ENCODE assay signal across 12 mouse cellular contexts in genomic region chr3:118443742-118444332, GRCm38 (mm10).
DNase-seq lines count a peak whose midpoint lies in the region; ATAC-seq and TF ChIP-seq lines count a peak whose summit lies in the region.
"Had no signal": no experiment of that assay in that cellular context is flagged by ENCODE, and none has a peak within 500 bp of the region (broad histone marks: within the 10 kb centered on the region; RNA-seq: fewer than 3 reads in every experiment).

No protein-coding gene starts in this region.

- H3K9me3 ChIP-seq in embryonic facial prominence, embryonic 13.5 days: no peaks in the 10 kb centered on the region
- no peaks in the 10 kb centered on the region for H3K9me3 ChIP-seq in embryonic facial prominence, embryonic 10.5 days
- no peaks in the 10 kb centered on the region for H3K9me3 ChIP-seq in lung, embryonic 16.5 days (ENCODE audit: control insufficient read depth, low read length)
- no peaks in the 10 kb centered on the region for H3K9me3 ChIP-seq in forebrain, embryonic 14.5 days (replicated peaks; ENCODE audit: control insufficient read depth, low read length)
- no peaks in the 10 kb centered on the region for H3K9me3 ChIP-seq in midbrain, embryonic 15.5 days
- H3K9me3 ChIP-seq: embryonic facial prominence, embryonic 12.5 days; heart, embryonic 10.5 days; liver, embryonic 12.5 days had no signal

- no peak overlapping the region for H3K9ac ChIP-seq in embryonic facial prominence, embryonic 13.5 days
- no peak overlapping the region for H3K9ac ChIP-seq in lung, embryonic 16.5 days (ENCODE audit: low read length)
- H3K9ac ChIP-seq in forebrain, embryonic 14.5 days (ENCODE audit: low read length): no peak overlapping the region
- no peak overlapping the region for H3K9ac ChIP-seq in midbrain, embryonic 15.5 days
- H3K9ac ChIP-seq: embryonic facial prominence, embryonic 12.5 days; liver, embryonic 12.5 days had no signal

- ATAC-seq in embryonic facial prominence, embryonic 13.5 days (ENCODE audit: insufficient number of reproducible peaks, insufficient read depth, low FRiP score, low TSS enrichment, low read depth): 0 out of 2 replicates have a peak, but pooled peaks have one; percentile 48
- ATAC-seq in lung, embryonic 16.5 days (ENCODE audit: low read depth): peak; percentile 61; the same call in 1 of the 2 replicates
- ATAC-seq in forebrain, embryonic 14.5 days: peak; percentile 92
- ATAC-seq in midbrain, embryonic 15.5 days (replicated peaks): 0 out of 2 replicates have a peak, but pooled peaks have one; percentile 58
- ATAC-seq: liver, embryonic 12.5 days had no signal

- TF ChIP-seq POLR2A in lung, adult 2 months (IDR thresholded peaks at IDR 0.05; ENCODE audit: borderline replicate concordance, extremely low read depth, low read depth, low read length): no peak

- TF ChIP-seq CTCF in lung, adult 2 months (IDR thresholded peaks at IDR 0.05; ENCODE audit: insufficient read depth, low read length): no peak

- 37% methylated on average over 8 of the region's 8 CpGs for WGBS in embryonic facial prominence, embryonic 13.5 days
- 53% methylated on average over 8 of the region's 8 CpGs for WGBS in embryonic facial prominence, embryonic 10.5 days
- 35% methylated on average over 8 of the region's 8 CpGs for WGBS in lung, embryonic 16.5 days
- WGBS in lung, adult 2 months: 43% methylated on average over 8 of the region's 8 CpGs
- WGBS in forebrain, embryonic 14.5 days: 22% methylated on average over 8 of the region's 8 CpGs
- WGBS in midbrain, embryonic 15.5 days: 44% methylated on average over 8 of the region's 8 CpGs

- H3K27me3 ChIP-seq in embryonic facial prominence, embryonic 13.5 days: no peaks in the 10 kb centered on the region
- H3K27me3 ChIP-seq in embryonic facial prominence, embryonic 10.5 days (replicated peaks; ENCODE audit: low read depth, poor library complexity, severe bottlenecking): no peaks in the 10 kb centered on the region
- H3K27me3 ChIP-seq in lung, embryonic 16.5 days (ENCODE audit: control insufficient read depth, insufficient read depth, low read depth, low read length): no peaks in the 10 kb centered on the region
- H3K27me3 ChIP-seq in forebrain, embryonic 14.5 days (replicated peaks; ENCODE audit: control insufficient read depth, insufficient read depth, low read length): no peaks in the 10 kb centered on the region
- H3K27me3 ChIP-seq in midbrain, embryonic 15.5 days (replicated peaks): no peaks in the 10 kb centered on the region
- H3K27me3 ChIP-seq: embryonic facial prominence, embryonic 12.5 days; liver, embryonic 12.5 days had no signal

- DNase-seq in embryonic facial prominence, embryonic 10.5 days (ENCODE audit: low spot score): no peak
- no peak for DNase-seq in lung, adult 2 months
- peak; percentile 79 for DNase-seq in forebrain, embryonic 14.5 days (ENCODE audit: low spot score)
- DNase-seq in heart, postnatal 4 days: no peak
- no peak for DNase-seq in spleen, adult 18-20 months
- DNase-seq: right cerebral cortex, postnatal 4 days had no signal

- no peak overlapping the region for H3K4me2 ChIP-seq in embryonic facial prominence, embryonic 13.5 days
- no peak overlapping the region for H3K4me2 ChIP-seq in lung, embryonic 16.5 days (ENCODE audit: low read depth, low read length)
- H3K4me2 ChIP-seq in forebrain, embryonic 14.5 days (ENCODE audit: low read length): peak overlapping the region; percentile 24; the same call in 1 of the 2 replicates
- H3K4me2 ChIP-seq in midbrain, embryonic 15.5 days: 0 out of 2 replicates have a peak overlapping the region, but pooled peaks have one; percentile 9
- H3K4me2 ChIP-seq: embryonic facial prominence, embryonic 12.5 days; liver, embryonic 12.5 days had no signal

- no peak overlapping the region for H3K27ac ChIP-seq in embryonic facial prominence, embryonic 13.5 days
- no peak overlapping the region for H3K27ac ChIP-seq in embryonic facial prominence, embryonic 10.5 days (replicated peaks)
- H3K27ac ChIP-seq in lung, embryonic 16.5 days (ENCODE audit: low read length): no peak overlapping the region
- no peak overlapping the region for H3K27ac ChIP-seq in forebrain, embryonic 14.5 days (ENCODE audit: low read depth, low read length)
- no peak overlapping the region for H3K27ac ChIP-seq in midbrain, embryonic 15.5 days
- H3K27ac ChIP-seq: embryonic facial prominence, embryonic 12.5 days; heart, embryonic 10.5 days; liver, embryonic 12.5 days had no signal

- H3K36me3 ChIP-seq in embryonic facial prominence, embryonic 13.5 days: no peaks in the 10 kb centered on the region
- H3K36me3 ChIP-seq in embryonic facial prominence, embryonic 10.5 days (replicated peaks): no peaks in the 10 kb centered on the region
- no peaks in the 10 kb centered on the region for H3K36me3 ChIP-seq in lung, embryonic 16.5 days (ENCODE audit: control insufficient read depth, insufficient read depth, low read length)
- no peaks in the 10 kb centered on the region for H3K36me3 ChIP-seq in forebrain, embryonic 14.5 days (ENCODE audit: control insufficient read depth, insufficient read depth, low read length)
- no peaks in the 10 kb centered on the region for H3K36me3 ChIP-seq in midbrain, embryonic 15.5 days (replicated peaks)
- H3K36me3 ChIP-seq: embryonic facial prominence, embryonic 12.5 days; heart, embryonic 10.5 days; liver, embryonic 12.5 days had no signal

- H3K4me3 ChIP-seq in embryonic facial prominence, embryonic 13.5 days: no peak overlapping the region
- H3K4me3 ChIP-seq in embryonic facial prominence, embryonic 10.5 days: no peak overlapping the region
- H3K4me3 ChIP-seq in lung, embryonic 16.5 days (ENCODE audit: low read length): no peak overlapping the region
- no peak overlapping the region for H3K4me3 ChIP-seq in lung, adult 2 months (replicated peaks; ENCODE audit: extremely low read depth, low read depth, low read length)
- H3K4me3 ChIP-seq in forebrain, embryonic 14.5 days (ENCODE audit: low read depth, low read length): no peak overlapping the region
- no peak overlapping the region for H3K4me3 ChIP-seq in midbrain, embryonic 15.5 days
- H3K4me3 ChIP-seq: embryonic facial prominence, embryonic 12.5 days; heart, embryonic 10.5 days; liver, embryonic 12.5 days had no signal

- peaks cover 6% of the 10 kb centered on the region; the same call in 1 of the 2 replicates for H3K4me1 ChIP-seq in embryonic facial prominence, embryonic 13.5 days
- peaks cover 5% of the 10 kb centered on the region for H3K4me1 ChIP-seq in embryonic facial prominence, embryonic 10.5 days
- H3K4me1 ChIP-seq in lung, embryonic 16.5 days (replicated peaks; ENCODE audit: control insufficient read depth, insufficient read depth, low read length): no peaks in the 10 kb centered on the region
- no peaks in the 10 kb centered on the region for H3K4me1 ChIP-seq in lung, adult 2 months (ENCODE audit: control insufficient read depth, insufficient read depth, low read length)
- peaks cover 7% of the 10 kb centered on the region for H3K4me1 ChIP-seq in forebrain, embryonic 14.5 days (ENCODE audit: control insufficient read depth, insufficient read depth, low read length)
- H3K4me1 ChIP-seq in midbrain, embryonic 15.5 days: peaks cover 6% of the 10 kb centered on the region
- H3K4me1 ChIP-seq: heart, embryonic 10.5 days; liver, embryonic 12.5 days had no signal

Comparison
In these comparisons a context has a peak if more than half of its experiments do, and no peak if none do; other contexts are left out.
1. H3K4me2 ChIP-seq: peak in forebrain, embryonic 14.5 days (single experiment) and midbrain, embryonic 15.5 days (single experiment); none in embryonic facial prominence, embryonic 13.5 days (single experiment) and lung, embryonic 16.5 days (single experiment).
2. Peak in every context shown above with its lines, with median percentiles within 50 percentile points of each other: ATAC-seq.